Mouse (Mus musculus) testis, adult 2 months (tissue): ENCODE data around the gene Mpeg1. TPM values are rescaled to one million over a fixed set of nuclear protein-coding genes. Genes with fewer than 3 reads are reported as not detected.

Experiments used
- H3K27ac ChIP-seq: fragments of 200-500 bp; 2 replicates; pipeline ENCODE4 v1.5.1; 2012; ENCODE audit warnings: low read depth, low read length; ENCODE audit not compliant: control insufficient read depth, insufficient read depth
- H3K27me3 ChIP-seq: fragments of 200-500 bp; 2 replicates; pipeline ENCODE4 v1.6.1; 2012; ENCODE audit warnings: mild to moderate bottlenecking, low read length, moderate library complexity; ENCODE audit not compliant: control insufficient read depth, insufficient read depth
- H3K36me3 ChIP-seq: fragments of 200-500 bp; 2 replicates; pipeline ENCODE4 v1.6.1; 2012; ENCODE audit warnings: mild to moderate bottlenecking, low read length; ENCODE audit not compliant: control insufficient read depth, insufficient read depth
- H3K4me1 ChIP-seq: fragments of 200-500 bp; 2 replicates; pipeline ENCODE4 v1.6.1; 2012; ENCODE audit warnings: low read length; ENCODE audit not compliant: control insufficient read depth, insufficient read depth
- H3K4me3 ChIP-seq: fragments of 200-500 bp; 2 replicates; pipeline ENCODE4 v1.5.1; 2012; ENCODE audit warnings: low read depth, mild to moderate bottlenecking, low read length, moderate library complexity, mixed read lengths; ENCODE audit not compliant: control insufficient read depth
- CTCF ChIP-seq: fragments of 200-500 bp; IDR thresholded peaks from 2 replicates; pipeline ENCODE4 v1.5.1; 2012; ENCODE audit warnings: low read depth, mild to moderate bottlenecking, inconsistent platforms, low read length, moderate library complexity; ENCODE audit not compliant: control insufficient read depth, insufficient read depth, insufficient replicate concordance
- POLR2A ChIP-seq: fragments of 200-500 bp; IDR thresholded peaks from 2 replicates; pipeline ENCODE4 v1.6.1; 2012; ENCODE audit warnings: low read depth, mild to moderate bottlenecking, inconsistent platforms, low read length, moderate library complexity; ENCODE audit not compliant: control insufficient read depth
- polyA plus RNA-seq: library from polyadenylated mRNA; depleted of rRNA; stranded (reverse); fragments of >200 nt; gene quantifications from 2 replicates; pipeline ENCODE4 v1.2.3, GENCODE M21; 2012

Mpeg1 gene
- polyA plus RNA-seq, 1 experiment: 3.3 TPM

GRCm38 (mm10) chr19:12494187-12494458, 33.5 kb downstream of the Mpeg1 start:
- H3K36me3 ChIP-seq: no peaks in the 10 kb centered on the region
- H3K27me3 ChIP-seq: no peaks in the 10 kb centered on the region
- no peak overlapping the region for H3K27ac ChIP-seq
- H3K4me1 ChIP-seq: peaks cover 7% of the 10 kb centered on the region
- no peak for TF ChIP-seq CTCF
- no peak for TF ChIP-seq POLR2A
- H3K4me3 ChIP-seq: no peak overlapping the region

GRCm38 (mm10) chr19:12494972-12495535, 34.5 kb downstream of the Mpeg1 start:
- H3K27ac ChIP-seq: no peak overlapping the region; the same call in none of the 2 replicates
- H3K4me3 ChIP-seq: no peak overlapping the region
- no peaks in the 10 kb centered on the region for H3K27me3 ChIP-seq
- no peaks in the 10 kb centered on the region for H3K36me3 ChIP-seq
- TF ChIP-seq POLR2A (no peak), CTCF (no peak)
- peaks cover 2% of the 10 kb centered on the region for H3K4me1 ChIP-seq

GRCm38 (mm10) chr19:12496241-12496640, 35.7 kb downstream of the Mpeg1 start:
- Histone ChIP-seq H3K36me3 (no peaks in the 10 kb centered on the region), H3K4me3 (no peak overlapping the region), H3K4me1 (peaks cover 9% of the 10 kb centered on the region), H3K27me3 (no peaks in the 10 kb centered on the region), H3K27ac (no peak overlapping the region; the same call in 1 of the 2 replicates)
- TF ChIP-seq POLR2A (no peak), CTCF (no peak)

GRCm38 (mm10) chr19:12497909-12498308, 37.3 kb downstream of the Mpeg1 start:
- Histone ChIP-seq H3K27ac (no peak overlapping the region), H3K36me3 (no peaks in the 10 kb centered on the region), H3K27me3 (no peaks in the 10 kb centered on the region), H3K4me1 (peaks cover 16% of the 10 kb centered on the region), H3K4me3 (no peak overlapping the region)
- TF ChIP-seq CTCF (no peak), POLR2A (no peak)

- Histone ChIP-seq H3K36me3 (no peaks in the 10 kb centered on the region), H3K27me3 (no peaks in the 10 kb centered on the region), H3K27ac (no peak overlapping the region), H3K4me1 (peaks cover 16% of the 10 kb centered on the region), H3K4me3 (no peak overlapping the region)
- TF ChIP-seq CTCF: no peak
- TF ChIP-seq POLR2A: no peak
Observed at GRCm38 (mm10) chr19:12498321-12498720, 37.7 kb downstream of the Mpeg1 start.

GRCm38 (mm10) chr19:12498941-12499340, 38.4 kb downstream of the Mpeg1 start:
- H3K36me3 ChIP-seq: no peaks in the 10 kb centered on the region
- no peaks in the 10 kb centered on the region for H3K27me3 ChIP-seq
- H3K4me1 ChIP-seq: peaks cover 16% of the 10 kb centered on the region
- no peak overlapping the region for H3K27ac ChIP-seq
- H3K4me3 ChIP-seq: no peak overlapping the region
- TF ChIP-seq CTCF: no peak
- TF ChIP-seq POLR2A: no peak

- H3K4me1 ChIP-seq: peaks cover 16% of the 10 kb centered on the region
- peak overlapping the region; percentile 90 for H3K27ac ChIP-seq
- no peaks in the 10 kb centered on the region for H3K36me3 ChIP-seq
- H3K27me3 ChIP-seq: no peaks in the 10 kb centered on the region
- TF ChIP-seq POLR2A: no peak
- H3K4me3 ChIP-seq: peak overlapping the region; percentile 84; the same call in 1 of the 2 replicates
Observed at GRCm38 (mm10) chr19:12499485-12499884, 38.9 kb downstream of the Mpeg1 start.

- H3K4me1 ChIP-seq: peaks cover 16% of the 10 kb centered on the region
Observed at GRCm38 (mm10) chr19:12500124-12500523, 39.5 kb downstream of the Mpeg1 start.

More at GRCm38 (mm10) chr19:12500124-12500523, 39.5 kb downstream of the Mpeg1 start:
- H3K27ac ChIP-seq: peak overlapping the region; percentile 90
- TF ChIP-seq POLR2A (peak; percentile 38; the same call in 1 of the 2 replicates), CTCF (no peak)
- H3K4me3 ChIP-seq: peak overlapping the region; percentile 84
- no peaks in the 10 kb centered on the region for H3K36me3 ChIP-seq
- no peaks in the 10 kb centered on the region for H3K27me3 ChIP-seq
